Mouse (Mus musculus): ENCODE measurements around the gene Ttc22. TPM values are rescaled to one million over a fixed set of nuclear protein-coding genes. Genes with fewer than 3 reads are reported as not detected.

Gene Ttc22
- total and polyA plus RNA-seq, 2 experiments from 2014 or later = 0.25 to 0.73 TPM

DNA sequence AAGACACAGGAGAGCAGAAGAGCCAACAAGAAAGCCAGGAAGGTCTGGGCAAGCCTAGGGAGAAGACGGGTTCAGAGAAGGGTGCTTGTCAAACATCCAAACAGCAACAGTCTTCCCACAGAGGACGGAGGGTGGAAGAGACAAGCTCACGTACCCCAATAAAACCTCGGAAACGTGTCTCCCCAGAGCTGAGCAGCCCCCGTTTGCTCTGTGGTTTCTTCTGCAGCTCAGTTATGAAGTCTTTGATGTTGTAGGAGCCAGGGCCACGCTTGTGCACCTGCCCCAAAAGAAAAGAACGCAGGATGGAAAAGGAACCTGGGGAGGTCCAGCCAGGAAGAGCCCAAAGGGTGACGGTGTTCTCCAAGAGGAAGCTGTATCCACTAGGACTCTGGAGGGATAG is 7.4 kb upstream of the Ttc22 start:
- Histone ChIP-seq H3K9ac (replicated peaks; ENCODE audit: low read depth, low read length) (no peak overlapping the region), H3K36me3 (replicated peaks; ENCODE audit: control insufficient read depth, insufficient read depth, low read length) (no peaks in the 10 kb centered on the region), H3K4me1 (ENCODE audit: control insufficient read depth, insufficient read depth) (no peaks in the 10 kb centered on the region), H3K27me3 (ENCODE audit: control insufficient read depth, insufficient read depth, low read length) (peaks cover 23% of the 10 kb centered on the region), H3K4me3 (ENCODE audit: low read depth, low read length) (no peak overlapping the region), H3K9me3 (replicated peaks; ENCODE audit: control insufficient read depth, low read length) (no peaks in the 10 kb centered on the region), H3K27ac (ENCODE audit: low read depth) (no peak overlapping the region), H3K4me2 (ENCODE audit: low read depth, low read length) (no peak overlapping the region)
- no peak for ATAC-seq (ENCODE audit: insufficient read depth, low read depth)
- DNase-seq (ENCODE audit: low spot score) = no peak
- WGBS = 79% methylated on average over 9 of the region's 9 CpGs
- no peak for TF ChIP-seq CTCF (IDR thresholded peaks at IDR 0.05; ENCODE audit: low read depth)
- TF ChIP-seq EP300 (IDR thresholded peaks at IDR 0.05; ENCODE audit: low read depth) = no peak

DNA sequence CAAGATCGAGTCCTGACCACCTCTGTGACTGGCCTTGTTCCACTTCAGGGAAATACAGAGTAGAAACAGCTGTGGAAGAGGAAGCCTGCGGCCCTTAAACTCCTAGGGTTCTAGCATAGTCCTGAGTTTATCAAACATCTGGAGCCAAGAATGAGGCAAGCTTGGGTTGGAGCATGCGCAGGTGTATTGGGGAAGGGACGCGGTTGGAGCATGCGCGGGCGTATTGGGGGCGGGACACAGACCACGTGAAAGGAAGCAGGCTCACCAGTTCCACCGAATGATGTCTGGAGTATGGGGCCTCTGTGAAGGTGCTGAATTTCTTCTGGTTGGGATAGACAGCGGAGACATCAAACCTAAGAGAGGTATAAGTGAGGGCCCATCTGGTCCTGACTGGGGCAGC is 6.6 kb upstream of the Ttc22 start:
- Histone ChIP-seq H3K4me2 (ENCODE audit: low read depth, low read length) (no peak overlapping the region), H3K9ac (replicated peaks; ENCODE audit: low read depth, low read length) (no peak overlapping the region), H3K27ac (ENCODE audit: low read depth) (no peak overlapping the region), H3K36me3 (replicated peaks; ENCODE audit: control insufficient read depth, insufficient read depth, low read length) (no peaks in the 10 kb centered on the region), H3K4me1 (ENCODE audit: control insufficient read depth, insufficient read depth) (no peaks in the 10 kb centered on the region), H3K27me3 (ENCODE audit: control insufficient read depth, insufficient read depth, low read length) (peaks cover 23% of the 10 kb centered on the region), H3K9me3 (replicated peaks; ENCODE audit: control insufficient read depth, low read length) (no peaks in the 10 kb centered on the region), H3K4me3 (ENCODE audit: low read depth, low read length) (no peak overlapping the region)
- TF ChIP-seq CTCF (IDR thresholded peaks at IDR 0.05; ENCODE audit: low read depth) (no peak), EP300 (IDR thresholded peaks at IDR 0.05; ENCODE audit: low read depth) (no peak)
- no peak for DNase-seq (ENCODE audit: low spot score)
- WGBS = 74% methylated on average over 12 of the region's 12 CpGs
- no peak for ATAC-seq (ENCODE audit: insufficient read depth, low read depth)

DNA sequence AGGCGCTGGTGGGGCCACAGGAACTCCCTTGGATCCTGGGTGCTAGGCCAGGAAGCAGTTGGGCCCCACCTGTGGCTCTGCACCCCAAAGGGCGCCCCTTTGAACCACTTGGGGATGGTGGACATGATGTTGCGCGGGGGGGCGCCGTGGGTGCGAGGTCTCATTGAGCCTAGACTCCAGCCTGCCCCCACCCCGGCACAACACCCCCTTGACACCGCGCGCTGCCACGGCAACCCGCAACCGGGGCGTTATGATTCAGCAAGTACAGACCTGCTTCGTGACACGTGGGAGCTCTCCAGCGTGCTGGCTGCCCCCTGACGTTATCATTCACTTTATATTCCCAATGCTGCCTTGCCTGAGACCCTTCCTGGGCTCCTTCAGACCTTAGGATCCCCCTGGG is 5.2 kb upstream of the Ttc22 start, which contains the start of gene Lexm:
Gene Lexm, minus strand, starts transcription at position 186 of the 400 bp plus-strand sequence.
- H3K4me3 ChIP-seq (ENCODE audit: low read depth, low read length) = no peak within 1 kb of the TSS
- WGBS = 1% methylated on average over 19 of the region's 19 CpGs
- ATAC-seq (ENCODE audit: insufficient read depth, low read depth) = peak; percentile 30; the same call in 1 of the 2 replicates
- no peaks in the 10 kb centered on the region for H3K4me1 ChIP-seq (ENCODE audit: control insufficient read depth, insufficient read depth)
- H3K27me3 ChIP-seq (ENCODE audit: control insufficient read depth, insufficient read depth, low read length) = peaks cover 31% of the 10 kb centered on the region
- H3K4me2 ChIP-seq (ENCODE audit: low read depth, low read length) = peak within 1 kb of the TSS; percentile 28; the same call in 1 of the 2 replicates
- no peak for DNase-seq (ENCODE audit: low spot score)
- H3K27ac ChIP-seq (ENCODE audit: low read depth) = no peak within 1 kb of the TSS
- TF ChIP-seq EP300 (IDR thresholded peaks at IDR 0.05; ENCODE audit: low read depth) = no peak
- no peak for TF ChIP-seq CTCF (IDR thresholded peaks at IDR 0.05; ENCODE audit: low read depth)
- H3K36me3 ChIP-seq (replicated peaks; ENCODE audit: control insufficient read depth, insufficient read depth, low read length) = no peaks in the 10 kb centered on the region
- no peaks in the 10 kb centered on the region for H3K9me3 ChIP-seq (replicated peaks; ENCODE audit: control insufficient read depth, low read length)
- H3K9ac ChIP-seq (replicated peaks; ENCODE audit: low read depth, low read length) = no peak within 1 kb of the TSS

DNA sequence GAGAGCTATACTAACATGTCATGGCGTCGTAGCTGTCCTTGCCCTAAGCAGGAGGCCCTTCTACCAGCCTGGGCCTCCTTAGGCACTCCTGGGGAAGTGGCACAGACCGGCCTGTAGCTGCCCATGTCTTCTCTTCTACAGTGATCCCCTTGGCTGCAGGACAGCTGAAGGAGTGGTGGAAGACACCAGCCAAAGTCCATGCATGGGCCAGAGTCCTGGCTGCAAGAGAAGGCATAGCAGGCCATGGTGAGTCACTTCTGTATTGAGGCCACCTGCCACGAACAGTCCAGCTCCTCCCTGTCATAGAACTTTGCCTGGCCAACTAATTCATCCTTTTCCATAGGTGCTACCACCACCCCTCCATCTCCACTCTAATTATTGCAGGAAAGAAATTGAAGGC is 3.3 kb upstream of the Ttc22 start:
- DNase-seq (ENCODE audit: low spot score) (no peak), ATAC-seq (ENCODE audit: insufficient read depth, low read depth) (no peak)
- no peak overlapping the region for H3K4me2 ChIP-seq (ENCODE audit: low read depth, low read length)
- H3K9ac ChIP-seq (replicated peaks; ENCODE audit: low read depth, low read length) = no peak overlapping the region
- WGBS = 74% methylated on average over 4 of the region's 4 CpGs
- H3K36me3 ChIP-seq (replicated peaks; ENCODE audit: control insufficient read depth, insufficient read depth, low read length) = no peaks in the 10 kb centered on the region
- no peaks in the 10 kb centered on the region for H3K9me3 ChIP-seq (replicated peaks; ENCODE audit: control insufficient read depth, low read length)
- peaks cover 49% of the 10 kb centered on the region for H3K27me3 ChIP-seq (ENCODE audit: control insufficient read depth, insufficient read depth, low read length)
- H3K27ac ChIP-seq (ENCODE audit: low read depth) = no peak overlapping the region
- TF ChIP-seq CTCF (IDR thresholded peaks at IDR 0.05; ENCODE audit: low read depth) = no peak
- TF ChIP-seq EP300 (IDR thresholded peaks at IDR 0.05; ENCODE audit: low read depth) = no peak
- no peak overlapping the region for H3K4me3 ChIP-seq (ENCODE audit: low read depth, low read length)
- no peaks in the 10 kb centered on the region for H3K4me1 ChIP-seq (ENCODE audit: control insufficient read depth, insufficient read depth)

DNA sequence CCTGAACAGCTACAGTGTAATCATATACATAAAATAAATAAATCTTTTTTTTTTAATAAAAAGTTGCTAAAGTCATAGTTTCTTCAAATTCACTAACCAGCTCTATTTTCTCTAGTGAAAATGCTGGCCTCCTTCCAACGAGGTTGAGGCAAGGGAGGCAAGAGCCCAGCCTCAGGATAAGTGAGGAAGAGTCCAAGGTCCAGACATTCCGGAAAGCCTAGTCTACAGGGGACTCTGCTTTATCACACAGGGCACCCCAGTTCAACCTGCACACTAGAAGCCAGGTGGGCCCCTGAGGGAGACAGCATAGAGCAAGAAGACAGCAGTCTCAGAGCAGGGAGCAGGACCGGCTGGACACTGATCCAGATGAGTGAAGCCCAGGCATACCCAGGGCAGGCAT is 804 bp upstream of the Ttc22 start:
- WGBS = 60% methylated on average over 3 of the region's 3 CpGs
- no peak for TF ChIP-seq EP300 (IDR thresholded peaks at IDR 0.05; ENCODE audit: low read depth)
- TF ChIP-seq CTCF (IDR thresholded peaks at IDR 0.05; ENCODE audit: low read depth) = no peak
- no peaks in the 10 kb centered on the region for H3K4me1 ChIP-seq (ENCODE audit: control insufficient read depth, insufficient read depth)
- ATAC-seq (ENCODE audit: insufficient read depth, low read depth) (no peak), DNase-seq (ENCODE audit: low spot score) (no peak)
- H3K9ac ChIP-seq (replicated peaks; ENCODE audit: low read depth, low read length) = no peak overlapping the region
- no peaks in the 10 kb centered on the region for H3K36me3 ChIP-seq (replicated peaks; ENCODE audit: control insufficient read depth, insufficient read depth, low read length)
- H3K4me2 ChIP-seq (ENCODE audit: low read depth, low read length) = no peak overlapping the region
- H3K4me3 ChIP-seq (ENCODE audit: low read depth, low read length) = no peak overlapping the region
- no peak overlapping the region for H3K27ac ChIP-seq (ENCODE audit: low read depth)
- H3K27me3 ChIP-seq (ENCODE audit: control insufficient read depth, insufficient read depth, low read length) = peaks cover 57% of the 10 kb centered on the region
- H3K9me3 ChIP-seq (replicated peaks; ENCODE audit: control insufficient read depth, low read length) = no peaks in the 10 kb centered on the region

DNA sequence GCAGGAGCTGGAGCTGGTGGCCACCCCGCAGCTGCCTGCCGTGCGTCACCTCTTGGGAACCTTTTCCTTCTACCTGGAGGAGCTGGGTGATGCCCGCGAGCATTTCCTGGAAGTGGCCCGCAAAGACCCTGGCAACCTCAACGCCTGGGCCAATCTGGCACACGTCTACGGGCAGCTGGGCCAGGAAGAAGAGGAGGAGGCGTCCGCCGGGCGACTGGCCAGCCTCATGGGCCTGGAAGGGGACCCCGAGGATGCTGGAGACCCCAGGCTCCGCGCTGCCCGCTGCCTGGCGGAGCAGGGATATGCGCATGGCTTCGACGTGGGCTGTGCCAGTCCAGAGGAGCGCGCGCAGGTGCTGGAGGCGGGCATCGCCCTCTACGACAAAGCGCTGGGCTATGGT is 480 bp downstream of the Ttc22 start:
- DNase-seq (ENCODE audit: low spot score) = no peak
- no peaks in the 10 kb centered on the region for H3K4me1 ChIP-seq (ENCODE audit: control insufficient read depth, insufficient read depth)
- H3K4me2 ChIP-seq (ENCODE audit: low read depth, low read length) = no peak overlapping the region
- no peaks in the 10 kb centered on the region for H3K9me3 ChIP-seq (replicated peaks; ENCODE audit: control insufficient read depth, low read length)
- ATAC-seq (ENCODE audit: insufficient read depth, low read depth) = no peak
- WGBS = 23% methylated on average over 23 of the region's 28 CpGs
- TF ChIP-seq CTCF (IDR thresholded peaks at IDR 0.05; ENCODE audit: low read depth) (no peak), EP300 (IDR thresholded peaks at IDR 0.05; ENCODE audit: low read depth) (no peak)
- H3K27ac ChIP-seq (ENCODE audit: low read depth) = no peak overlapping the region
- no peak overlapping the region for H3K4me3 ChIP-seq (ENCODE audit: low read depth, low read length)
- no peak overlapping the region for H3K9ac ChIP-seq (replicated peaks; ENCODE audit: low read depth, low read length)
- no peaks in the 10 kb centered on the region for H3K36me3 ChIP-seq (replicated peaks; ENCODE audit: control insufficient read depth, insufficient read depth, low read length)
- H3K27me3 ChIP-seq (ENCODE audit: control insufficient read depth, insufficient read depth, low read length) = peaks cover 52% of the 10 kb centered on the region

All from heart, postnatal 0 days (tissue).